Mouse (Mus musculus): Measurements from ENCODE around the gene Slc19a1. TPM values are rescaled to one million over a fixed set of nuclear protein-coding genes. Genes with fewer than 3 reads are reported as not detected.

Slc19a1 gene
- polyA plus RNA-seq, 1 experiment, result 40.8 TPM

DNA sequence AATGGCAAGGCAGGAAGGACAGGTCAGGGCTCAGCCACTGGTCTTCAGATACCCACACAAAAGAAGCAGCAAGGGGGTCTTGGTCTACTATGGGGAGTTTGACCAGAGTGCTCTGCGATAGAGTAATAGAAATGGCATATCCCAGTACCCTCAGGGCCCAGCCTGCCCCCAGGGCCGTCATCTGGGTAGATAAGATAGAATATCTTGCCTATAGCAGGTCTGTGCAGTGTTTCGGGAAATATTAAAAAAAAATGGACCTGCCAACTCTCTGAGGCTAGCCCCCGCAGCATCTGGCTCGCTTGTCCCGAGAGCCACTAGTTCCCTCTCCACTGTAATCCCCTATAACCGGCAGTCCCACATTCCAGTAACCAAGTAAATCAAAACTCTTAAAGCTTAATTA, 36.4 kb downstream of the Slc19a1 start:
- no peak for TF ChIP-seq GATA1 (IDR thresholded peaks at IDR 0.05; ENCODE audit: low read length)

DNA sequence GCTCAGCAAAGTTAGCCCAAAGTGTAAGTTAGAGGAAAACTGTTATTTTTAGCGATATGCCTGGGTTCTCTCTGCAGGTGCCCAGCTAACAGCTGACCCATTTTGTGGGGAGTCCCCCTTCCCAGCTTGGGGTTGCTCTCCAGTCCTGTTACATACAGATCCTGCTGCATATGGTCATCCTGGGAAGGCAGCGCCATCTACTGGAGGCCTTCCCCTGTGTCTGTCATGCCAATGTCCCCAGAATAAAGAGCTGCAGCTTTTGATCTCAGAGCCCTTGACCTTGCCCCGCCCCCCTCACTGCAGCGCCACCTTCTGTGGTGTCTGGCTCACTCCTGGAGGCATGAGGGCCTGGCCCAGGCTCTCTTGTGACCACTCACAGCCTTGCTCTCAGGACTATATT, 38.0 kb downstream of the Slc19a1 start:
- no peak for TF ChIP-seq GATA1 (IDR thresholded peaks at IDR 0.05; ENCODE audit: low read length)

- TF ChIP-seq GATA1 (IDR thresholded peaks at IDR 0.05; ENCODE audit: low read length), result no peak
Measured at GRCm38 (mm10) chr10:77074276-77074974, 42.4 kb downstream of the Slc19a1 start.

GRCm38 (mm10) chr10:77078456-77078855, 46.4 kb downstream of the Slc19a1 start:
- TF ChIP-seq GATA1 (IDR thresholded peaks at IDR 0.05; ENCODE audit: low read length), result no peak

DNA sequence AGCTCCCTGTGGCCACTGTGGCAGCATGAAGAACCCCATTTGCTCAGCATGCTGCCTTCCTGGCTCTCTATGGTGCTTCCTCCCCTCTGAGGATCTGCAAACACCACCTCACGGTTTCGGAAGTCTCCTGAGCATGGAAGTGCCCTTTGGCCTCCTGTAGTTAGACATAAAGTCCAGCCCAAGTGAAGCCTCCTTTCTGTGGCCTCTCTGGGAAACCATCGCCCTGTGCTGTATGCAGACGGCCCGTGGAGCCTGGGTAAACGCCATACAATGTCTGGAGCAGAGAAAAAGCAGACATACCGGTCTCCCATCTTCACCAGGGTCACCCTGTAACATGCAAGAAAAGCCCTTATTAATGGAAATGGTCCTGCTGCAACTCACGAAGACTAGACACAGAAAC, 46.9 kb downstream of the Slc19a1 start:
- TF ChIP-seq GATA1 (IDR thresholded peaks at IDR 0.05; ENCODE audit: low read length), result no peak

- no peak for TF ChIP-seq GATA1 (IDR thresholded peaks at IDR 0.05; ENCODE audit: low read length)
Measured at GRCm38 (mm10) chr10:77082453-77082852, 50.4 kb downstream of the Slc19a1 start.

GRCm38 (mm10) chr10:77082921-77083320, 50.9 kb downstream of the Slc19a1 start:
- TF ChIP-seq GATA1 (IDR thresholded peaks at IDR 0.05; ENCODE audit: low read length), result no peak

GRCm38 (mm10) chr10:77084568-77084967, 52.5 kb downstream of the Slc19a1 start:
- TF ChIP-seq GATA1 (IDR thresholded peaks at IDR 0.05; ENCODE audit: low read length), result no peak

DNA sequence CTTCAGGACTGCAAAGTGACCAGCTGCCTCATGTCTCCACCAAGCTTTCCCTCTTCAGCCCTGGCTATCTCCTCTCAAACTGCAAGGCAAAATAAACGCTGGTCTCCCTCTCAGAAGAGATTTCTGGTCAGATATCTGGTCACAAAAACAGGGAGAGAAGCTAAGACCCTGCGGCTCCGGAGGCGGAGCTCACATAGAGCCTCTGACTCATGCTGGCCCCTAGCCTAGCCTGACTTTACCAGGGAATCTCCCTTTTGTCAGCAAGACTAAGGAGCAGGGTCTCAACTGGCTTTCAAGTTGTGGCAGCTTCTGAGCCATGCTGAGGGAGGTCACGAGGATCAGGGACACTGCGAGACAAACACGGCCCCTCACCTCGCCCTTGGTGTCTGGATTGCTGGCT, 57.3 kb downstream of the Slc19a1 start:
- no peak for TF ChIP-seq GATA1 (IDR thresholded peaks at IDR 0.05; ENCODE audit: low read length)

DNA sequence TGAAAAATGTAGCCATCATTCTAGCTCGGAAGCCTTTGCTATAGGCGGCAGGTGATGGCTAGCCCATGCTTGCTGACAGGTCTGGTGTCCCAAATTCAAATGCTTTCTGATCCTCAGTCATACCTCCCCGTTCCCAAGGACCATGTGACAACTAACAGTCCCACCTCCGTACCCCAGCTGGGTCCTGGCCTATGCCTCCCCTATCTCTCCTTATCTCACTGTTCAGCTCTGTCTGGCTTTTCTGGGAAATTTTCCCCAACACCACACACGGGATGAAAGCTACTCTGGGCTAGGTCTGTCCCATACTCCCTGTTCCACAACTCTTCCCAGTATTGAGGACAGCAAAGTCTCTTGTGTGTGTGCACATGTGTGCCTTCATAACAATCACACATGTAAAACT, 58.0 kb downstream of the Slc19a1 start:
- TF ChIP-seq GATA1 (IDR thresholded peaks at IDR 0.05; ENCODE audit: low read length), result no peak

DNA sequence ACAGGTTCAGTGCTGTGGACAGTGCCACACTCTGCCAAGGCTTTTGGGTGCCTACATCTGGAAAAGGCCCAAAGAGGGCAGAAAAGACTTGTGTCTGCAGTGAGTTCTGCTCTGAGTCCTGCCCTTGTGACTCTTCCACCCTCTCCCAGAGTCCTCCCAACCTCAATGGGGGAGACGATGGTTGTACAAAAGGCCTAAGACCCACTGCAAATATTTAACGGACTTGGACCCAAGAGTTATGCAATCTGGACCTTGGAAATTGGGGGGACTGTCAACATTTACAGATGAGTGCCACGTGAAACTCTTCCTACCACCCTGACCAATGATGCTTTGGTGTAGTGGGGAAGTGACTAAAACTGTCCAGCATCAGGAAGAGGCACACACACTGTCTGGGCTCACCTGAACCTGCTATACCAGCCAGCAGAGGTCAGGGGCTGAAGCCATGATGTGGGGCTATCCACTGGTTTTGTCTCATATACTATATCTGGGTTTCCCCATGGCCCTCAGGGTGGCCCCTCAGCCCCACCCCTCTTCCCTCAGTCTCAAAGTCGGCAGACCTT, 59.6 kb downstream of the Slc19a1 start:
- TF ChIP-seq GATA1 (IDR thresholded peaks at IDR 0.05; ENCODE audit: low read length), result no peak

DNA sequence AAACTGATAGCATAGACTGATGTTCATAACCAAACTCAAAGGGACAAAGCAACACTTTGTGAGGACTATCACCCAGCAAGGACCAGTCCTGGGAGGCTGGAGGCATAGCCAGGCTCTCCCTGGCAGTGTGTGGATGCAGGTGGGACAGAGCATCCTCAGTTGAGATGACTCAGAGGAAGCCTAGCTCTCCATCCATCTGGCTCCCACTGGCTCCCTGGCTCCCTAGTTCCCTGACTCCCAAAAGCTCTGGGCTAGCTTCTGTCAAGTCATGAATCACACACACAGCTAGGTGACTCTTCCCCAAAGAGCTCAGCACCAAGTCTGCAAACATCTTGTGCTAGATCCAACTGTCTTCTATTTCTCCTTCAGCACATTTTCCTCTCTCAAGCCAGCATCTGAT, 61.8 kb downstream of the Slc19a1 start:
- no peak for TF ChIP-seq GATA1 (IDR thresholded peaks at IDR 0.05; ENCODE audit: low read length)

DNA sequence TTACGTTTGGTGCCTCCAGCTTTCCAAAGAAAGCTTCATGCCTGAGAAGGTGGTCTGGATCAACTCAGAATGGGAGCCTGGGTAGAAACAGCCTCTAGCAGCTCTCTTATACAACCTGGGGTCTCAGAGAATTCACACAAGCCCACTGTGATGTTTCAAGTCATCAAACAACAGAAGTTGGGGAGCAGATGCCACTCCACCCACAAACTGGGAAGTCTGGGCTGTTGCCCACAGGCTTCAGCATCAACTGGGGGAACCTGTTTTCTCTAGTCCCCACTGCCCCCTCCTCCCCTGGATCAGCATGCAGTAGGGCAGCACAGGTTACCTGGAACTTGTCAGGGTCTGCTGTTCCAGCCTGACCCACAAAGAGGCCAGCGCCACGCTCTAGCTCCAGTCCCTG, 63.6 kb downstream of the Slc19a1 start:
- no peak for TF ChIP-seq GATA1 (IDR thresholded peaks at IDR 0.05; ENCODE audit: low read length)

- no peak for TF ChIP-seq GATA1 (IDR thresholded peaks at IDR 0.05; ENCODE audit: low read length)
Measured at GRCm38 (mm10) chr10:77097006-77097889, 65.2 kb downstream of the Slc19a1 start.

DNA sequence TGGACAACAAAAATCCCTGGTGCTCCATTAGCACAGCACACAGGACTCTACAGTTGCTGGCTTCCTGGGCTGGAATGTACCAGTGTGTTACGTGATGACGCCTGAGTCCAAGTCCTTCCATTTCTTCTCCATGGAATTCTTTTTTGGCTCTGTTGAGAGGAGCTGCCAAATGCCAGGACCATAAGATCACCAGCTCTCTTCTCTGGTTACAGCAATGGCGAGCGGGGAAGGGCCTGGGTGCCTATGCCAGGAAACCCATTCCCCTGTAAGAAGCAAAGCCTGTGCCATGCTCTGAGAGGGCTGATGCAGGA, 65.8 kb downstream of the Slc19a1 start:
- TF ChIP-seq GATA1 (IDR thresholded peaks at IDR 0.05; ENCODE audit: low read length), result no peak

- TF ChIP-seq GATA1 (IDR thresholded peaks at IDR 0.05; ENCODE audit: low read length), result no peak
Measured at GRCm38 (mm10) chr10:77098619-77099018, 66.6 kb downstream of the Slc19a1 start.

DNA sequence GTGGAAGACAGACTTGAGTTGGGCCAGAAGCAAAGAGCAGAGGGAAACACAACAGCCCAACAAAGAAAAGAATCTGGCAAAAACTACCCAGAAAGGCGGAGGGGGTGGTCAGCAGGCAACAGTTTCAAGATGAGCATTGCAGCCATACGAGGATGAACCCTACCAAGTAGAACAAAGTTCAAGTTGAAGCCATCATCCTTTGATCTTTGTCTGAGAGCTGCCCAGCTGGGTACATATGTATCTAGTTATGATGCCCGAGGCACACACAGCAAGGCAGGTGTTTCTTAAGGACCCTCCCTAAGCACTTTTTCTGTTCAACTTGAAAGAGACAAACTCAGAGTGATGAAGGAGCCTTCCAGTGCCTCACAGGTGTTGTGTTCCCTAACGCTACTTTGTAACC, 67.7 kb downstream of the Slc19a1 start:
- no peak for TF ChIP-seq GATA1 (IDR thresholded peaks at IDR 0.05; ENCODE audit: low read length)

Measured in G1E-ER4 (cell line).